Mouse (Mus musculus): ENCODE measurements around the gene Styxl1.

GRCm38 (mm10) chr5:135727871-135728270 is 50.3 kb downstream of the Styxl1 start:
- no peak for TF ChIP-seq CTCF (IDR thresholded peaks at IDR 0.05; ENCODE audit: control insufficient read depth, insufficient read depth, insufficient replicate concordance, low read depth, low read length)
- TF ChIP-seq POLR2A (IDR thresholded peaks at IDR 0.05; ENCODE audit: control insufficient read depth, low read depth, low read length) = no peak

Measured in testis, adult 2 months (tissue).